ENCODE assay signal across 11 mouse cellular contexts in the genomic region with DNA sequence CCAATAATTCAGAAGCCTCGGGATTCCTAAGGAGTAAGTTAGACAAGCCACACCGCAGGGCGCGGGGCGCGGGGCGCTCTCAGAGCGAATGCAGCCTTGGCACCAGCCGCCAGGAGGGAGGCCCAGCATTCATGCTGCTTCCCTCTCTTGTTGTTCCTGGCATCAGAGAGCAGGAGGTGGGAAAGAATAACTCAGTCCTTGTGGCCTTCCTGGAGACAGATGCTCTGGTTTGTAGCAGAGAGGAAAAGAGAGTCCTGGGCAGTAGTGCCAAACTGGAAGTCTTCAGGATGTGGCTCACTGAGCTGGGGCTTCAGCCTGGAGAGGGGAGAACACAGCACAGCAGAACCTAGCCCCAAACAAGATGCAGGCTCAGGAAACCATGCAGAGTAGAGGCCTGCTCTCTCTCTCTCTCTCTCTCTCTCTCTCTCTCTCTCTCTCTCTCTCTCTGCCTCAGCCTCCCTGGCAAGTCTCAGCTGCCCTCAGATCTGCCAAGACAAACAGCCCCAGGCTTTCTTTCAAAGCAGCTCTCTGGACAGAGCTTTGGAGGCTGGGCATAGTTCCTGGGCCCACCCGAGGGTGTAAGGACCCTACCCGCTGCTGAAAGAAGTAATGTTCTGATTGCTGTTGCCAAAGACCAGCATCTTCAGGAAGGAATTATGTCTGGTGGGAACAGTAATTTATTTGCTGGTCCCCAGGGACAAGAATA.
DNase-seq lines count a peak whose midpoint lies in the region; ATAC-seq and TF ChIP-seq lines count a peak whose summit lies in the region.
"Had no signal": no experiment of that assay in that cellular context is flagged by ENCODE, and none has a peak within 500 bp of the region (broad histone marks: within the 10 kb centered on the region; RNA-seq: fewer than 3 reads in every experiment).

No protein-coding gene starts in this region.

- no peaks in the 10 kb centered on the region for H3K9me3 ChIP-seq in embryonic facial prominence, embryonic 15.5 days (replicated peaks)
- H3K9me3 ChIP-seq in intestine, embryonic 15.5 days = no peaks in the 10 kb centered on the region
- no peaks in the 10 kb centered on the region for H3K9me3 ChIP-seq in intestine, postnatal 0 days (ENCODE audit: control insufficient read depth)
- H3K9me3 ChIP-seq: midbrain, embryonic 13.5 days had no signal

- H3K4me2 ChIP-seq in embryonic facial prominence, embryonic 15.5 days (replicated peaks) = no peak overlapping the region
- H3K4me2 ChIP-seq in intestine, embryonic 15.5 days (replicated peaks) = no peak overlapping the region
- H3K4me2 ChIP-seq in intestine, postnatal 0 days (replicated peaks; ENCODE audit: low read depth) = no peak overlapping the region
- H3K4me2 ChIP-seq: midbrain, embryonic 13.5 days had no signal

- no peaks in the 10 kb centered on the region for H3K27me3 ChIP-seq in embryonic facial prominence, embryonic 15.5 days
- no peaks in the 10 kb centered on the region for H3K27me3 ChIP-seq in intestine, embryonic 15.5 days (replicated peaks)
- H3K27me3 ChIP-seq in intestine, postnatal 0 days (replicated peaks; ENCODE audit: control insufficient read depth, insufficient read depth, low read length) = no peaks in the 10 kb centered on the region

- no peak overlapping the region for H3K4me3 ChIP-seq in embryonic facial prominence, embryonic 15.5 days (replicated peaks)
- no peak overlapping the region for H3K4me3 ChIP-seq in intestine, embryonic 15.5 days (replicated peaks)
- no peak overlapping the region for H3K4me3 ChIP-seq in intestine, postnatal 0 days (ENCODE audit: low read depth, low read length)
- H3K4me3 ChIP-seq: midbrain, embryonic 13.5 days had no signal

- peaks cover 41% of the 10 kb centered on the region for H3K4me1 ChIP-seq in embryonic facial prominence, embryonic 15.5 days
- peaks cover 6% of the 10 kb centered on the region; the same call in 1 of the 2 replicates for H3K4me1 ChIP-seq in intestine, embryonic 15.5 days (replicated peaks)
- no peaks in the 10 kb centered on the region for H3K4me1 ChIP-seq in intestine, postnatal 0 days (replicated peaks; ENCODE audit: control insufficient read depth, insufficient read depth, low read length)

- DNase-seq in heart, adult 18-20 months = peak; percentile 15 to 45
- no peak for DNase-seq in heart, adult 8-10 months (ENCODE audit: low spot score)
- DNase-seq in left cerebral cortex, postnatal 4 days = peak; percentile 19
- DNase-seq in left cerebral cortex, adult 18-20 months (ENCODE audit: low spot score in 2 of 2) = no peak
- DNase-seq in heart, postnatal 25 days (ENCODE audit: low spot score) = peak; percentile 7
- DNase-seq: spleen, adult 18-20 months; thymus, adult 18-20 months had no signal

- intact Hi-C loops in left cerebral cortex, postnatal 4 days (cut with DNase I) = no loop called here
- intact Hi-C loops in heart, postnatal 25 days (cut with DNase I) = no loop called here

- peak overlapping the region; percentile 83 for H3K27ac ChIP-seq in embryonic facial prominence, embryonic 15.5 days (replicated peaks)
- H3K27ac ChIP-seq in intestine, embryonic 15.5 days = no peak overlapping the region
- H3K27ac ChIP-seq in intestine, postnatal 0 days (ENCODE audit: low read depth, low read length) = no peak overlapping the region
- H3K27ac ChIP-seq: midbrain, embryonic 13.5 days had no signal

- no peaks in the 10 kb centered on the region for H3K36me3 ChIP-seq in embryonic facial prominence, embryonic 15.5 days
- H3K36me3 ChIP-seq in intestine, embryonic 15.5 days = no peaks in the 10 kb centered on the region
- no peaks in the 10 kb centered on the region for H3K36me3 ChIP-seq in intestine, postnatal 0 days (ENCODE audit: control insufficient read depth, insufficient read depth)
- H3K36me3 ChIP-seq: midbrain, embryonic 13.5 days had no signal

- WGBS in embryonic facial prominence, embryonic 15.5 days = 50% methylated on average over 11 of the region's 11 CpGs
- WGBS in intestine, embryonic 15.5 days = 87% methylated on average over 11 of the region's 11 CpGs
- WGBS in intestine, postnatal 0 days = 82% methylated on average over 11 of the region's 11 CpGs

- ATAC-seq in embryonic facial prominence, embryonic 15.5 days (ENCODE audit: insufficient number of reproducible peaks, low FRiP score, low TSS enrichment, low read depth) = peak; percentile 49; the same call in 1 of the 2 replicates
- no peak for ATAC-seq in intestine, embryonic 15.5 days
- no peak for ATAC-seq in intestine, postnatal 0 days
- ATAC-seq: midbrain, embryonic 13.5 days had no signal

- H3K9ac ChIP-seq in embryonic facial prominence, embryonic 15.5 days = no peak overlapping the region
- H3K9ac ChIP-seq in intestine, embryonic 15.5 days = no peak overlapping the region
- no peak overlapping the region for H3K9ac ChIP-seq in intestine, postnatal 0 days (ENCODE audit: low read depth, low read length)
- H3K9ac ChIP-seq: midbrain, embryonic 13.5 days had no signal

- TF ChIP-seq CTCF in intestine, postnatal 0 days (IDR thresholded peaks at IDR 0.05; ENCODE audit: low read depth) = no peak

Comparison
In these comparisons a context has a peak if more than half of its experiments do, and no peak if none do; other contexts are left out.
1. DNase-seq: peak in heart, adult 18-20 months (2 of 2), left cerebral cortex, postnatal 4 days (single experiment) and heart, postnatal 25 days (single experiment); none in heart, adult 8-10 months (single experiment) and left cerebral cortex, adult 18-20 months (0 of 2).